Mouse (Mus musculus) T-helper 17 cell (primary cell): ENCODE measurements around the gene Dnhd1.

ENCODE experiments used
- in situ Hi-C, 2 experiments: fragments of 300-600 bp; cut with MboI, MseI; formaldehyde crosslinking; loops; 1 replicate in 1 of 2; 2 replicates in 1 of 2; pipeline ENCODE4 v1.15.1; 2025; ENCODE audit warnings: high pct_unique_total_duplicates in 2 of 2

Dnhd1 gene

GRCm38 (mm10) chr7:105650639-105651435 is at the start of gene Dnhd1:
Dnhd1 (plus strand) TSS chr7:105650827.
- in situ Hi-C loops, result no loop called here

GRCm38 (mm10) chr7:105602860-105603623 is 47.6 kb upstream of the Dnhd1 start:
- in situ Hi-C loops, result no loop called here

GRCm38 (mm10) chr7:105608467-105608866 is 42.2 kb upstream of the Dnhd1 start:
- in situ Hi-C loops, result no loop called here

GRCm38 (mm10) chr7:105611767-105612166 is 38.9 kb upstream of the Dnhd1 start:
- in situ Hi-C loops, result no loop called here

DNA sequence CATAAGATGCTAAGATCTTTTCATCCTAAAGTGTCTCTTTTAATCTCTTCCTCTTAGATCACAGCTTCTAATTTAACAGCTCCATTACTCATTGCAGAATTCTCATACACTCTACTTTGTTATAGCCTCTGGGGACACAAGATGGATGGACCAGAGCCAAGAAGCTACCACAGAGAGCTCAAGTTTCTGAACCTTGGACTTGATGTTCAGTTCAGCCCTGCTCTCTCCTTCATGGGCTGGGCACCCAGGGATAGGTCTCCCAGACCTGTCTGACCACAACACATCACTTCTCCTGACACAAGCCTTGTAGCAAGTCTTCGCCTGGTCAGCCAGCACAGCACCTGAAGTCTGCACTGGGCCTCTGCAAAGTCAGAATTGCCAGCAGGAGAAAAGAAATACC is 36.2 kb upstream of the Dnhd1 start:
- in situ Hi-C loops, result no loop called here

DNA sequence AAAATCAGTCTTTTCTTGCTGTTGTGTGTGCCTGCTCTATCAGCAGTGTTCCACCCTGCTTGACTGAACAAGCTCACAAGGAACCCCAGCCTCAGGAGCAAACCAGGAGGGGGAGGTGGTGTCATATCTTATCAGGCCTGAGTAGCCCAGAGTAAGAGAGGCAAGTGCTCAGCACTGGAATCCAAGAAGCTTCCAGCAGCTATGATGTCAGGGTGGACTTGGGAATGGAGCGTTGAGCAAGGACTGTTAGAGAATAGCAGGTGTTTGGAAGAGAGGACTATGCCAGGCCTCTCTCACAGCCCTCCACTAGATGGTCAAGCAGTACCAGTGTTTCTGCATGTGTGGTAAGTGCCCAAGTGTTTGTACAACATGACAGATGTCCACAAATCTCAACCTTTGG is 34.9 kb upstream of the Dnhd1 start:
- in situ Hi-C loops, result no loop called here

DNA sequence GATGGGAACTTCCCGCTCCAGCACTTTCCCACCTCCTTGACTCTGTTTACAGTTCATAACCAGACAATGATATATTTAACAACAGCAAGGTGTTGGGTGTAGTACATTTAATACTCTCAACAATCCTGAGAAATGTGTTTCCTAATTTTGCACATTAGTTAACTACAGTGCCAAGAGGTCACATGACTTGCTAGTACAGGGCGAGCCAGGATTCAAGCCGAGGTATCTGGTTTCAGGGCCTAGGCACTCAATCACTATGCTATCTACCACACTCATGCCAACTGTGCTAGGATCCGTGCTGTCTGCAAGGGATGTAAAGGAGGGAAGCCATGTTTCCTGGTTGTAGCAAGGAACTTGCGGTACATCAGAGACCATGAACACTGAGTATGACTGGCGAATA is 34.1 kb upstream of the Dnhd1 start:
- in situ Hi-C loops, result no loop called here

DNA sequence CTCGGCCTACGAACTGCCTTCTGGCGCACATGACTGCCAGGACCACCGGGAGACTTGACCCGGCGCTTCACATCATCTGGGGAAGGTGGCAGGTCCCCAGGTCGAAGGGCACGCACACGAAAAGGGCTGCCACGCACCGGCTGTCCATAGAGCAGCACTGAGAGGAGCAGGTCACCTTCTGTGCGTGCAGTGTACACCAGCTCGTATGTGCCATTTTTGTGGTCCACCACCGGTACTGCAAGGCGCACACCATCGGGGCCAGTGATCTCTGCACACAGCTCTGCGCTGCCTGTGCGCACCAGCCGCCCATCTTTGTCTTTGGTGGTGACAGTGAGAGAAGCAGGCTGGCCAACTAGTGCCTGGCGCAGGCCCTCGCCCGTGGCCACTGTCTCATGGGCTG is 32.8 kb upstream of the Dnhd1 start:
- in situ Hi-C loops, result no loop called here

DNA sequence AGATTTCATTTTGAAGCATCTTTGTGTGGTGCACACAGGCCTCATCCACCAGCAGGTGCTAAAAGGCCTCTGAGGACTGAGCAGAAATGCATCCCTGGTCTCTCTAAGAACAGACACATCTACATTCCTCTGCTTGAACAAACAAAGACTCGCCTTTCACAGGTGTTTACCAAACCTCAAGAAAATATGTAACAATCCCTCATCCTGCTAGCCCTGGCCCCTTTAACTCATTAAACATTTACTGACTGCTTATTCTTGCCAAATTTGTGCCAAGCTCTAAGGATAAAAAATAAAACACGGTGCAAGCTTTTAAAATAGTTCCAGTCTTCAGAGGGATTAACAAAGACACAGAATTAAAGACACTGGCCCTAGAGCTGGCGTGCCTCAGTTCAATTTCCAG is 30.9 kb upstream of the Dnhd1 start:
- in situ Hi-C loops, result no loop called here

- in situ Hi-C loops, result no loop called here
These were observed 29.6 kb upstream of the Dnhd1 start for GRCm38 (mm10) chr7:105621053-105621452.

GRCm38 (mm10) chr7:105621646-105622292 is 28.9 kb upstream of the Dnhd1 start:
- in situ Hi-C loops, result no loop called here

DNA sequence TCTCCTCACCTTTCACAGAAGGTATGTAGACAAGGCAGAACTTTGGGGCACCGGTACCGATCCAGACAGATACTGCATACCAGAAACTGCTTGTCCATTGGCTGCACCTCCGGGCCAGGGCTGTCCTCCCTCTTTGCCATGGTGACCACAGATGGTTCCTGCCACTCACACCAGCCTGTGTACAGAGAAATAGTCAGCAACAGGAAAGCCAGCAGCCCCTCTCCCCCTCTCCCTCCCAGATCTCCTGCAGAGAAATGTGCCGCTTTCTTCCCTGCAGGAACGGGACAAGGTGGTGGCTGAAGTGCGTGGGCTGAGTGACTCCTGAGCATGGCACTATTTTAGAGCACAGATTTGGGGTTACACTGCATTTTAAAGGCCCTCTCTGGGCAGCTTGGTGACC is 25.2 kb upstream of the Dnhd1 start:
- in situ Hi-C loops, result no loop called here

- in situ Hi-C loops, result no loop called here
These were observed 22.0 kb upstream of the Dnhd1 start for GRCm38 (mm10) chr7:105628633-105629032.

DNA sequence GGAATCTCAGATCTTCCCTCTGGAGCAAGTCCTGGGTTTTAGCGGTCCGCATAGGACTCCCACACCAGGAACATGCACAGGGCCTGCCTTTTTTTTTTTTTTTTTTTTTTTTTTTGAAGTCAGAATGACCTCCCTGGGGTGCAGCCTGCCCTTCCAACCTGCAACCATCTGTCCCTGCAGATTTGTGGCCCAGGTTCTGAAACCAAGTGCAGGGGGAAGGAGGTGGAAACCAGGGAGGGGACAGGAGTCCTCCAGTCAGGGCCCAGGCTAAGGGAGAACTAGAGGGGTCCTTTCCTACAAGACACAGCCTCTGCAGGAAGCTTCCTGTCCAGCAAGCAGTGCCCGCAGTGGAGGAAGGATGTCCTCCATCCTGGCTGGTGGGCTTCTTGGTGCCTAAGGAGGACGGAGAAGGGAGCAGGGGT is 18.1 kb upstream of the Dnhd1 start:
- in situ Hi-C loops, result loop anchor here in 1 of 2 experiments (10.0 kb wide), 2 partner anchors 78 to 238 kb away; partner anchors contain the start of gene Smpd1

DNA sequence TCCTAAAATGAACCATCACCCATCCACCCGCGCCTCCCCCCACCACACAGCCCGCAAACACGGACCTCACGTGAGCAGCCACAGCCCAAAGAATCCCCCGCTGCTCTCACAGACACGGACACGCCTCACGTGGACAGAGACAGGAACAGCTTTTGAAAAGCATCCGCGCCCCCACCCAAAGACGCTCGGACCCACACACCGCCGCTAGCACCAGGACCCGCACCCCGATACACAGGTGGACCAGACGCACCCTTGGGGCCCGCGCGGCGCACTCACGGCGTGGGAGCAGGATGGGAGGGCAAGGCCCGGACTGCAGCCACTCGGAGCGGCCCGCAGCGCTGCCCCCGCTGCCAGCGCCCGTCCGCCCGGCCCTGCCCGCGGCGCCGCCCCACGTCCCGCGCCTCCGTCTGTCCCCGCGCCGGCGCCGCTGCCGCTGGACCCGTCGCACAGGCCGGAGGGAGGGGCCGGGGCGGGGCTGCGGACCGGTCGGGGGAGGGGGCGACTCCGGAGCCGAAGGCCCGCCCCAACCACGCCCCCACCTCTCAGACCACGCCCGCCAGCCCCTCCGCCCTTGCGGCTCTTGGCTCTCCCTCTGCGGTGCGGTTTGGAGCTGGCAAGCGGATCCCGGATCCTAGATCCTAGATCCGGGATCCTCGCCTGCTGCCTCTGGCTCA is 17.4 kb upstream of the Dnhd1 start, which contains the start of gene Trim3:
Gene Trim3 (minus strand): TSS at position 445 of the 674 bp plus-strand sequence.
- in situ Hi-C loops, result loop anchor here in 1 of 2 experiments (10.0 kb wide), 2 partner anchors 78 to 238 kb away; partner anchors contain the start of gene Smpd1

- in situ Hi-C loops, result loop anchor here in 1 of 2 experiments (10.0 kb wide), 2 partner anchors 79 to 239 kb away; partner anchors contain the start of gene Smpd1
These were observed 16.9 kb upstream of the Dnhd1 start for GRCm38 (mm10) chr7:105633801-105634135.

GRCm38 (mm10) chr7:105634272-105634920 is 16.2 kb upstream of the Dnhd1 start:
- in situ Hi-C loops, result loop anchor here in 1 of 2 experiments (10.0 kb wide), 2 partner anchors 80 to 240 kb away; partner anchors contain the start of gene Smpd1

- in situ Hi-C loops, result loop anchor here in 1 of 2 experiments (10.0 kb wide), 2 partner anchors 81 to 241 kb away; partner anchors contain the start of gene Smpd1
These were observed 14.9 kb upstream of the Dnhd1 start for GRCm38 (mm10) chr7:105635726-105636125.

- in situ Hi-C loops, result loop anchor here in 1 of 2 experiments (10.0 kb wide), 2 partner anchors 84 to 244 kb away; partner anchors contain the start of gene Smpd1
These were observed 11.9 kb upstream of the Dnhd1 start for GRCm38 (mm10) chr7:105638776-105639175.

DNA sequence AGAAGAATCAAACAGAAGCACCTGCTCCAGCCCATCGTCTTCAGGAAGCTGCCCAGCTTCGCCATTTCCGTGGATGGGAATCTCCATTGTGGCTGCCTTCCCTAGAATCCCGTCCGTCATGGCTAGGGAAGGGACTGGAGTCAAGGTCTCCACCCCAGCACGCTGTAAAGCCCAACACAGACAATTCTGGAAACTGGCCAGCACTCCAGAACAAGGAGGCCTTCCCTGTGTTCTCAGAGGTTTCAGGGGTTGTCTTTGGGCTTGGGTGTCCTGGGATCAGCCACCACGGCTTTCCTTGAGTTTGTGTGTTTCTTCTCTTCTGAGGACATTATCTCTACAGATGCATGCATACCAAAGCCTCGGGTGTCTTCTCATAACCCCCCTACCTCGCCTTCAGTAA is 11.3 kb upstream of the Dnhd1 start:
- in situ Hi-C loops, result loop anchor here in 1 of 2 experiments (10.0 kb wide), 2 partner anchors 85 to 245 kb away; partner anchors contain the start of gene Smpd1
